In genomic region chr6:56798152-56798465, GRCm38 (mm10) we compare ENCODE assay signal across 8 mouse cellular contexts. TPM values are rescaled to one million over a fixed set of nuclear protein-coding genes. Genes with fewer than 3 reads are reported as not detected.
DNase-seq lines count a peak whose midpoint lies in the region; ATAC-seq lines count a peak whose summit lies in the region.

No protein-coding gene starts in this region.

- no peak for ATAC-seq in lung, embryonic 15.5 days (ENCODE audit: borderline replicate concordance, extremely low read depth, low FRiP score, low TSS enrichment)
- no peak for ATAC-seq in embryonic facial prominence, embryonic 11.5 days (replicated peaks; ENCODE audit: insufficient number of reproducible peaks, low FRiP score, low TSS enrichment, low read depth)
- peak; percentile 20 for ATAC-seq in inflammation-experienced regulatory T-cells, adult 6 months
- no peak; the same call in 1 of the 2 replicates for ATAC-seq in neural tube, embryonic 12.5 days (ENCODE audit: low FRiP score, low read depth)

- peaks cover 24% of the 10 kb centered on the region for H3K4me1 ChIP-seq in lung, embryonic 15.5 days
- peaks cover 6% of the 10 kb centered on the region; the same call in 1 of the 2 replicates for H3K4me1 ChIP-seq in embryonic facial prominence, embryonic 11.5 days (ENCODE audit: control insufficient read depth, insufficient read depth, low read length)
- peaks cover 16% of the 10 kb centered on the region for H3K4me1 ChIP-seq in neural tube, embryonic 12.5 days

- 12% methylated on average over 8 of the region's 8 CpGs for WGBS in lung, embryonic 15.5 days
- WGBS in embryonic facial prominence, embryonic 11.5 days, result 17% methylated on average over 8 of the region's 8 CpGs
- 19% methylated on average over 8 of the region's 8 CpGs for WGBS in neural tube, embryonic 12.5 days

- DNase-seq in lung, adult 18-20 months, result no peak
- peak; percentile 10 for DNase-seq in embryonic facial prominence, embryonic 11.5 days (ENCODE audit: low spot score)
- no peak for DNase-seq in spleen, postnatal 36 days (ENCODE audit: low spot score in 2 of 2)
- no peak for DNase-seq in ovary, adult 18-20 months (ENCODE audit: low spot score)
- DNase-seq in cerebellum, adult 9-10 months, result no peak

- peak overlapping the region; percentile 100 for H3K27ac ChIP-seq in lung, embryonic 15.5 days
- H3K27ac ChIP-seq in embryonic facial prominence, embryonic 11.5 days (replicated peaks; ENCODE audit: low read depth, low read length), result peak overlapping the region; percentile 100
- peak overlapping the region; percentile 98; the same call in 1 of the 2 replicates for H3K27ac ChIP-seq in neural tube, embryonic 12.5 days

- no peaks in the 10 kb centered on the region for H3K27me3 ChIP-seq in lung, embryonic 15.5 days
- H3K27me3 ChIP-seq in embryonic facial prominence, embryonic 11.5 days (ENCODE audit: control insufficient read depth, insufficient read depth, low read length), result no peaks in the 10 kb centered on the region
- no peaks in the 10 kb centered on the region for H3K27me3 ChIP-seq in neural tube, embryonic 12.5 days (replicated peaks)

- peak overlapping the region; percentile 96 for H3K9ac ChIP-seq in lung, embryonic 15.5 days
- H3K9ac ChIP-seq in embryonic facial prominence, embryonic 11.5 days (replicated peaks; ENCODE audit: low read length), result peak overlapping the region; percentile 97
- H3K9ac ChIP-seq in neural tube, embryonic 12.5 days, result peak overlapping the region; percentile 96

- H3K4me2 ChIP-seq in lung, embryonic 15.5 days, result peak overlapping the region; percentile 67
- H3K4me2 ChIP-seq in embryonic facial prominence, embryonic 11.5 days (ENCODE audit: low read depth, low read length), result peak overlapping the region; percentile 66
- peak overlapping the region; percentile 68 for H3K4me2 ChIP-seq in neural tube, embryonic 12.5 days (replicated peaks)

- H3K36me3 ChIP-seq in lung, embryonic 15.5 days, result no peaks in the 10 kb centered on the region
- no peaks in the 10 kb centered on the region for H3K36me3 ChIP-seq in embryonic facial prominence, embryonic 11.5 days (replicated peaks; ENCODE audit: control insufficient read depth, insufficient read depth, low read depth, low read length)
- no peaks in the 10 kb centered on the region for H3K36me3 ChIP-seq in neural tube, embryonic 12.5 days

- H3K9me3 ChIP-seq in lung, embryonic 15.5 days, result no peaks in the 10 kb centered on the region
- H3K9me3 ChIP-seq in embryonic facial prominence, embryonic 11.5 days (replicated peaks; ENCODE audit: control insufficient read depth, low read length), result no peaks in the 10 kb centered on the region
- H3K9me3 ChIP-seq in neural tube, embryonic 12.5 days, result no peaks in the 10 kb centered on the region

- H3K4me3 ChIP-seq in lung, embryonic 15.5 days, result peak overlapping the region; percentile 92
- peak overlapping the region; percentile 90 for H3K4me3 ChIP-seq in embryonic facial prominence, embryonic 11.5 days (ENCODE audit: low read depth, low read length)
- peak overlapping the region; percentile 83 for H3K4me3 ChIP-seq in neural tube, embryonic 12.5 days

RNA-seq across cellular contexts. Expression of gene Kbtbd2, which starts 0.5 kb away (rescaled TPM):
- polyA plus RNA-seq in lung, embryonic 15.5 days (2015; fragmentation: Nextera tagmentation; extraction: Ambion mirVana), result 30.6 and 31.6 TPM in 2 replicates
- 33.6 and 35.0 TPM in 2 replicates for polyA plus RNA-seq in embryonic facial prominence, embryonic 11.5 days (2014; fragmentation: Nextera tagmentation; extraction: Ambion mirVana)
- 10 to 100 TPM; 15.7 to 24.7 (median 22.9) TPM for polyA plus RNA-seq in inflammation-experienced regulatory T-cells, adult 6 months (2017; shearing (Covaris generic))
- polyA plus RNA-seq in neural tube, embryonic 12.5 days (2016; fragmentation: Nextera tagmentation; extraction: Ambion mirVana), result 41.5 and 46.5 TPM in 2 replicates

RNA-seq across cellular contexts. Expression of gene Fkbp9, which starts 33.8 kb away (rescaled TPM):
- polyA plus RNA-seq in lung, embryonic 15.5 days (2015; fragmentation: Nextera tagmentation; extraction: Ambion mirVana), result 193 and 196 TPM in 2 replicates
- polyA plus RNA-seq in embryonic facial prominence, embryonic 11.5 days (2014; fragmentation: Nextera tagmentation; extraction: Ambion mirVana), result 82.1 and 86.9 TPM in 2 replicates
- not detected for polyA plus RNA-seq in inflammation-experienced regulatory T-cells, adult 6 months (2017; shearing (Covaris generic))
- polyA plus RNA-seq in neural tube, embryonic 12.5 days (2016; fragmentation: Nextera tagmentation; extraction: Ambion mirVana), result 52.8 and 55.2 TPM in 2 replicates

Comparison
In these comparisons a context has a peak if more than half of its experiments do, and no peak if none do; other contexts are left out.
1. RNA of gene Fkbp9, which starts 33.8 kb away (polyA plus RNA-seq): 193 to 196 TPM in lung, embryonic 15.5 days, 82.1 to 86.9 TPM in embryonic facial prominence, embryonic 11.5 days and 52.8 to 55.2 TPM in neural tube, embryonic 12.5 days; not detected in inflammation-experienced regulatory T-cells, adult 6 months; every median in the first group is over 10 times any median in the second.
2. Peak in every context shown above with its lines, with median percentiles within 50 percentile points of each other: H3K27ac ChIP-seq, H3K4me2 ChIP-seq, H3K4me3 ChIP-seq and H3K9ac ChIP-seq.